Mouse (Mus musculus) adrenal gland, postnatal 4 days (tissue): ENCODE measurements around the gene Aldh3b2. TPM values are rescaled to one million over a fixed set of nuclear protein-coding genes. Genes with fewer than 3 reads are reported as not detected.

Source experiments
- DNase-seq, 2 experiments: peaks; one replicate each; pipeline ENCODE4 v3.0.0; 2021 to 2022; ENCODE audit warnings: low spot score in 2 of 2, mixed read lengths in 2 of 2
- total RNA-seq, 2 experiments: library from RNA; stranded (reverse); gene quantifications; 2 replicates each; pipeline ENCODE4 v1.2.3; 2021

The Aldh3b2 gene
- total RNA-seq, 2 experiments from 2014 or later, result 7.5 to 8.4 TPM

DNA sequence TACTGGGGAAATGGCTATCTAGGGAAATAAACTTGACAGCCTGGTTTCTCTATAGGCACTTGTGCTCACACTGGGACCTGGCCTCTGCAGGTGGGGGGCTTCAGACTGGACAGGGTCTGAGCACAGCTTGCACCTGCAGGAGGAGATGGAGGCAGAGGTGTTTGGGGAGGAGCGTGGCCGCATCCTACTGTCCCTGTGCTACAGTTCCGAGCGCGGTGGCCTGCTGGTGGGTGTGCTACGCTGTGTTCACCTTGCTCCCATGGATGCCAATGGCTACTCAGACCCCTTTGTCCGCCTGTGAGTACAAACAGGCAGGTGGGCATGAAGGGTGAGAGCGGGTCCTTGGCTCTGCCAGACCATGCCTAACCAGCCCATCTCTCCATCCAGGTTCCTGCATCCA is 33.8 kb downstream of the Aldh3b2 start:
- DNase-seq, result no peak

DNA sequence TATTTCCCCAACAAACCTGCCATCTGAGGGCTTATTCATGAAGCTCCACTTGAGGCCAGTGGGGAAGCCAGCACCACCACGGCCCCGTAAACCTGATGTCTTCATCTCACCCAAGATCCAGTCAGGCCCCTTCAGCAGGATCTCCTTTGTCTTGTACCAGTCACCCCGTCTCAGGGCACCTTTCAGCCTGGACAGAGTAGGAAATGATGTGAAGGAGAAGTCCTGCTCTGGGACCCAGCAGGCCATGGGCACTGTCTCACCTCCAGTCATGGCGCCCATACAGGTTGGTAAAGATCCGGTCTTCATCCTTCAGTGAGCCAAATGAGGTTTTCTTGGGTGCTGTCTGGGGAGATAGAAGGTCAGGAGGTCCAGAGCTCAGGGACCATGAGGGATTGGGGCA is 39.0 kb downstream of the Aldh3b2 start:
- no peak for DNase-seq

DNA sequence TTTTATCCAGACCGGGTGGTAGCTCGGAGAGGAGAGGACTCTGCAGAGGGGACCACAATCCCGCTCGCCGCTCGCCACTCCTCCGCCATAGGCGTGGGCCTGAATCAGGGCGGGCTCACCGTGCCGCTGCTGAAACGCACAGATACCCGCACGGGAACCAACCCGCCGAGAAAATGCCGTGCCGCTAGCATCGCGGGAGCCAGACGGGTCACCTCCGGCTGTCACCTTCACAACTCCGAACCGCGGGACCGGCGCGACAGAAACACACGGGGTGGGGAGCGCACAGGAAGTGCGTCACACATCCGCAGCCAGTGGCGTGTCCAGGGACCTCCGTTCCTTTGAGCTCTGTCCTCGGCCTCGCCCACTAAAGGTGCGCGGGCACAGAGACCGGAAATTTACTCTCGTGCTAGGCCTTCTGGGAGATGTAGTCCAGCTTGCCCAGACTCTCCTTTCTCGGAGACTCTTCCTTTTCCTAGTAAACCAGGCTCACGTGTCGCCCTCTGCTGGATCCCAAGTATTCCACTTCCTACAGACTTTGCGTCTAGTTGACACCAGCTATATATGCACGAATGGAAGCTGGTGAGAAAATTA is 40.4 kb downstream of the Aldh3b2 start, which contains the start of gene Ndufv1:
Gene Ndufv1 (minus strand): TSS at position 375 of the 591 bp plus-strand sequence.
- DNase-seq, result peak; percentile 77 to 89

DNA sequence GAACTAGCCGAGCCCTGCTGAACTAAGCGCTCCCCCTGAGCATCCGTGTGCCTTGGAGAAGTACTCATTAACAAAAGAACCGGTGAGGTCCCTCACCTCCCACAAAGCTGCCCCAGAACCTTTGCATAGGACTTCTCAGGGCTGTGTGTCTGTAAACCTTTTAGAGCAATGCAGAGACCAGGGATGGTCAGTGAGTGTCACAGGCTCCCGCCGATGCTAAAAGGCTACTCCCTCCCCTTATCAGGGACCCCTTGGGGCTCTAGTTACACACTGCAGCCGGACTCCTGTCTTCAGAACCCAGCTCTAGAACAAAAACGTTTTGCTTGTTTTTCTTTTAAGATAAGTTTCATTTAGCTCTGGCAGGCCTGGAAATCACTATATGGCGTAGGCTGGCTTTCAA is 40.9 kb downstream of the Aldh3b2 start:
- DNase-seq, result no peak

DNA sequence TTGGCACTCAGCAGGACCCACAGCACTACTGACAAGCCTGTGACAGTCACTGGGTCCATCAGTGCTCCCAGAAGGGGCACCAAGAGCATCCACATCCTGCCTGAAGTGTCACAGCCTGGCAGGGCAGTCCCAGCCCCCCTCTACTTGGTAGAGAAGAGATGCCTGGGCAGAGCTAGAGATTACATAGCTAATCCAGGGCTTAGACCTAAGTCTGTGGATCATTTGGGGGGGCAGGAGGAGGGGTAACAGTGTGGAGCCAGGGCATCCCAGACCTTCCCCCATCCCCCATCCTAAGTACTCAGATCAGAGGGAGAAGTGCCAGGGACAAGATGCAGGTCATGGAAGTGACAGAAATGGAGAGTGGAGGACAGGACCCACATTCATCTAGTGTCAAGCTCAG is 42.7 kb downstream of the Aldh3b2 start:
- no peak for DNase-seq

DNA sequence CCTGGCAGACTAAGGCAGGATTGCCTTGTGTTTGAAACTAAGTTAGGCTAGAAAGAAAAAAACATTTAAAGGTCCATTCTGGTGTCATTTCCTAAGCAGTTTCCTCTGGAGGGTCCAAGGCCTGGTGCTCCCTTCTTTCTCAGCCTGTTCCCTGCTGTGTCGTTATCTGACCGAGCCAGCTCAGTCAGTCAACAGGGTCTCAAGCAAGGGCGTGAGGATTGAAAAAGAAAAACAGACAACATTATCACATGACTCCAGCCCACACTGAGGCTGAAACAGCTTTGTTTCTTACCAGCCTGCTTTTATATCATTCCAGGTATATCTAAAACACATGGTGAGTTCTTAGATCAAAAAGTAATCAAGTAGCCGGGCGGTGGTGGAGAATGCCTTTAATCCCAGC is 43.5 kb downstream of the Aldh3b2 start:
- no peak for DNase-seq

DNA sequence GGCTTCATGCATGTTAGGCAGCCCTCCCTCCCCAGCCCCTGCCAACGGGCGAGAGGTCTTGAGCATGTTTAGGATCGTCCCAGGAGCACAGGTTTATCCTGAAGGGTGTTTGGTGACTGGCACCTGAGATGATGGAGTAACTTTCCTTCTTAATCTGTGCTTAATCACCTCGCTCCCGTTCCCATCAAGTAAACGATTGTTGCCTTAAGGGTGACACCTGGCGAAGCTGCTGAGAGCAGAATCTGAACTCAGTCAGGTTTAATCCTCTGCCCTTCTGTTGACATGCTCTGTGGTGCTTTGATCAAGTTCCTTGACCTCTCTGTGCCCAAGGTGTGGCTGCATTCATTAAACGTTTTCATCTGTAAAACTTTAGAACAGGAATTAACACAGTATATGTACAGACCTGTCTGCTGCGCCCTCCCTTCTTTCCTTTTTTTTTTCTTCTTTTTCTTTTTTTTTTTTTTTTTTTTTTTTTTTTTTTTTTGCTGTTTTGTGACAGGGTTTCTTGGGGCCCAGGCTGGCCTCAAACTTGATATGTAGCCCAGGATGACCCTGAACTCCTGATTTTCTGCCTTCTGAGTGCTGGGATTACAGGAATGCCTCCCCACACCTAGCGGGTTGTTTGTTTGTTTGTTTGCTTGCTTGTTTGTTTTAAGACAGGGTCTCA is 45.9 kb downstream of the Aldh3b2 start:
- no peak for DNase-seq

DNA sequence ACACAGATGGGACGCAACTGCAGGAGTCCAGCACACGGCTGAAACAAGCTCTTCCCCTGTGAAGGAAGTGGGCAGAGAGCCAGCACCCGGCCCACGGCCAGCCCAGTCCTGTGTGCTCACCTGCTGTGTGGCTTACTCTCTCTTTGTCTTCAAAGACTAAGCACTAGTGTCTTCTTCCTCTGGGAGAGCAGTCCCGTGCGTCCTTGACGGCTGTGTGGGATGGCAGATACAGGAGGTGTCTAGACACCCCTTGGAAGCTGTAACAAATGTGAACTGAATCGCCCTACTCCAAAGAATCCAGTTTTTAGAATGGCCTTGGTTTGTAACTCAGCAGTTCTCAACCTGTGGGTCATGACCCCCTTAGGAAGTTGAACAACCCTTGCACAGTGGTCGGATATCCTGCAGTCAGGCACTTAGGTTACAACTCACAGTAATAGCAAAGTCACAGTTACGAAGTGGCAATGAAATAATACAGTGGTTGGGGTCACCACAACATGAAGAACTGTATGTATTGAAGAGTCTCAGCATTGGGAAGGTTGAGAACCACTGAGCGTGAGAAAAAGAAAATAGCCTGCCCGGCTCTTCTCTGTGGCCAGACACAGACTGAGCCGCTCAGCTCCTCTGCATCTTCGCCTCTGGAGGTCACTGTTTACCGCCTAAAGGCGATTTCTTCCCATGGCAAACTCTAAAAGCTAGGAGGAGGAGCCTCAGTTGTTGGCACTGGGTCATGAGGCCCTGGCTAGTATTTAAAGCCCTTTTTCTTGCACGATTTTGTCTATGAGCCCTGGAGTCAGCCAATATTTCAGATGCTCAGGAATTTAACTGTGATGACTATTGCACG is 46.8 kb downstream of the Aldh3b2 start:
- DNase-seq, result peak in 1 of 2 experiments; percentile 60

DNA sequence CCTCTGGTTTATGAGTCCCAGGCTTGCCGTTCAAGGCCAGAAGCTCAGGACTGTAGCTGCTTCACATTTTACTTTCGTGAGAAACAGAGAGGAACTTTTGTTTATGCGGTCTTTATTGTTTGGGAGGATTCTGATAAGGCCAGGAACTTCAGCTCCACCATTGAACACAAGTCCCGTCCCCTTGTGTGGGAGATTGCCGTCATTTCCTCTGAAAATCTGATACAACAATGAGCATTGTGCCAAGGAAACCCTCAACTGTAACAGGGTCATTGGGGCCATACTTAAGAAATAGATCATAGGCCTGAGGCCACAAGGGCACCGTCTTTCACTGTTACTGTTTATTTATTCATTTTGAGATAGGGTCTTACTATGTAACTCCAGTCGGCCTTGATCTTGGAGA is 51.1 kb downstream of the Aldh3b2 start:
- no peak for DNase-seq

DNA sequence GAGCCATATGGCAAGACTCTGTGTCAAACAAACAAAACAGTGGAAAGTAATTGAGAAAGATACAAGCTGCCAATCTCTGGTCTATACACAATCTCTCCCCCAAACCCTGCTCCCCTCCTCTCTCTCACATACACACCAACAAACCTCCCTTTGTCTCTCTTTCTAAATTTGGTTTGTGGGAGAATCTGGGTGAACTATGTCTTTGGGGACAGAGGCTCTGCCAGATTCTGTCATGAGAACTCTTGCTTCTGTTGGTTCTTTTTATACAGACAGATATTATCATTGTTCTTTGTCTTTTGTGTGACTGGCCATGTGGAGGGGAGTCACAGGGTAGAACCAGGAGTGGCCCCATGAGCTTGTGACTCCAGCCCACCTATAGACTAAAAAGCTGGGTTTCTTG is 55.4 kb downstream of the Aldh3b2 start:
- DNase-seq, result no peak

Other genes starting within 250 kb of the Aldh3b2 start
- 10 to 100 TPM; 69.7 to 70.8 TPM for gene Kmt5b, start 204.9 kb upstream of the Aldh3b2 start, total RNA-seq
- gene Chka, start 120.6 kb upstream of the Aldh3b2 start, total RNA-seq, result 10 to 100 TPM; 63.5 to 70.5 TPM
- gene Tcirg1, start 65.2 kb upstream of the Aldh3b2 start, total RNA-seq, result 10 to 100 TPM; 80.5 to 91.9 TPM
- gene Ndufs8, start 59.6 kb upstream of the Aldh3b2 start, total RNA-seq, result 100 to 1,000 TPM; 205 to 212 TPM
- 100 to 1,000 TPM; 117 to 121 TPM for gene Aldh3b1, start 42.5 kb upstream of the Aldh3b2 start, total RNA-seq
- gene Unc93b1, start 37.1 kb upstream of the Aldh3b2 start, total RNA-seq, result 10 to 100 TPM; 53.9 to 60.7 TPM
- under 1 TPM; 0.67 to 0.87 TPM for gene Aldh3b3, start 13.7 kb upstream of the Aldh3b2 start, total RNA-seq
- 10 to 100 TPM; 32.3 to 36.8 TPM for gene Acy3, start 14.2 kb downstream of the Aldh3b2 start, total RNA-seq
- under 1 TPM in 1 of 2 experiments, not detected in 1; 0.34 TPM for gene Tbx10, start 20.4 kb downstream of the Aldh3b2 start, total RNA-seq
- gene Nudt8, start 28.3 kb downstream of the Aldh3b2 start, total RNA-seq, result 10 to 100 TPM; 21.7 to 21.9 TPM
- gene Gm49405, start 28.3 kb downstream of the Aldh3b2 start, total RNA-seq, result 1 to 10 TPM; 1.7 to 1.8 TPM
- 1 to 10 TPM; 2.4 to 2.6 TPM for gene Doc2g, start 31.0 kb downstream of the Aldh3b2 start, total RNA-seq
- gene Ndufv1, start 40.5 kb downstream of the Aldh3b2 start, total RNA-seq, result 100 to 1,000 TPM; 253 to 283 TPM
- 100 to 1,000 TPM; 258 to 283 TPM for gene Gstp1, start 65.7 kb downstream of the Aldh3b2 start, total RNA-seq
- 10 to 100 TPM; 52.6 to 68.8 TPM for gene Gstp2, start 73.7 kb downstream of the Aldh3b2 start, total RNA-seq
- 10 to 100 TPM in 1 of 2 experiments, 1 to 10 TPM in 1; 1.9 to 37.5 TPM for gene Gstp3, start 87.2 kb downstream of the Aldh3b2 start, total RNA-seq
- gene Cabp2, start 109.2 kb downstream of the Aldh3b2 start, total RNA-seq, result 1 to 10 TPM in 1 of 2 experiments, not detected in 1; 1.2 TPM
- gene Cdk2ap2, start 124.9 kb downstream of the Aldh3b2 start, total RNA-seq, result 10 to 100 TPM; 45.8 to 47.3 TPM
- gene Pitpnm1, start 127.7 kb downstream of the Aldh3b2 start, total RNA-seq, result 10 to 100 TPM; 51.6 to 65.0 TPM
- gene Aip, start 153.5 kb downstream of the Aldh3b2 start, total RNA-seq, result 10 to 100 TPM; 86.1 to 88.5 TPM
- gene Gpr152, start 167.5 kb downstream of the Aldh3b2 start, total RNA-seq, result under 1 TPM; 0.08 to 0.14 TPM
- gene Cabp4, start 171.7 kb downstream of the Aldh3b2 start, total RNA-seq, result under 1 TPM in 1 of 2 experiments, not detected in 1; 0.20 TPM
- 100 to 1,000 TPM; 192 to 203 TPM for gene Coro1b, start 176.3 kb downstream of the Aldh3b2 start, total RNA-seq
- gene Ptprcap, start 181.3 kb downstream of the Aldh3b2 start, total RNA-seq, result 1 to 10 TPM; 5.1 to 5.2 TPM
- 10 to 100 TPM; 46.6 to 50.0 TPM for gene Rps6kb2, start 191.0 kb downstream of the Aldh3b2 start, total RNA-seq
- 1 to 10 TPM; 5.5 to 7.3 TPM for gene Carns1, start 203.2 kb downstream of the Aldh3b2 start, total RNA-seq
- gene Tbc1d10c, start 219.0 kb downstream of the Aldh3b2 start, total RNA-seq, result 1 to 10 TPM; 3.2 to 4.3 TPM
- 100 to 1,000 TPM; 464 to 467 TPM for gene Ppp1ca, start 219.7 kb downstream of the Aldh3b2 start, total RNA-seq
- 10 to 100 TPM; 14.7 to 16.2 TPM for gene Rad9a, start 229.3 kb downstream of the Aldh3b2 start, total RNA-seq
- 10 to 100 TPM; 10.0 to 10.7 TPM for gene Clcf1, start 241.9 kb downstream of the Aldh3b2 start, total RNA-seq
- not detected for gene AC109138.7, start 242.0 kb downstream of the Aldh3b2 start, total RNA-seq